Mouse (Mus musculus): ENCODE data around the gene Insl5.
A peak's percentile ranks its signal among the peaks of the same experiment; 100 is the strongest.

Insl5 gene

DNA sequence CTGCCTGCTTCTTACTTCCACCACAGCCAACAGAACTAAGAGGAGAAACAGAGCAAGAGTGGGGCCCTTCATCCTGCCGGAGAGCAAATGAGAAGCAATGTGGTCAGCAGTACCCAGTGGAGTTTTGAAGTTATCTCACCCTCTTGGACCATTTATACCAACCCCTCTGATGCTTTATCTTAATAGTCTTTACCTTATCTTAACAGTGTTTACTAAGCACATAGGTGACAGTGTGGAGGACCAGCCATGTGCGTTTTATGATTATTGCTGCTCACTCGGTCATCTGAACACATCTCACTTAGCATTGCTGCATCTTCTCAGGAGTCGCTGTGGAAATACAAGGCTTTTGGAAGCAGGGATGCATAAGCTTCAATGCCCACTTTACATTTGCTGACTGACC, at the start of gene Insl5:
Gene Insl5, minus strand, starts transcription at position 222 of the 400 bp plus-strand sequence.
- no peak for DNase-seq (ENCODE audit: low spot score)

DNA sequence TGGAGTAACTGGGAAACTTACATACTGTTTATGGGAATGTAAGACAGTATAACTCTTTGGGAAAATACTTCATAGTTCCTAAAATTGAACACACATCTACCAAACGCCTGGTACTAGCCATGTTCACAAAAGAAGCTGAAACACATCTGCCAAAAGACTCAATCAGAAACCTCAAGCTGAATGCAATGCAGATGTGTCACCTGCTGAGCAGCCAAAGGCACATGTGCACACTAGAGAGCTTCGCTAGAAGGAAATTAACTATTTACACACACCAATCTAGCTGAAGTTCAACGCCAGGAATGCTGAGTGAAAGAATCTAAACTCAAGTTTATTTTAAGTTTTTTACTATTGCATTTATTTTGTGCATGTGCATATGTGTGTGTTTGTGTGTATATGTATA, 44.0 kb upstream of the Insl5 start:
- DNase-seq (ENCODE audit: low spot score): no peak

GRCm38 (mm10) chr4:103067906-103068655, 41.4 kb upstream of the Insl5 start:
- no peak for DNase-seq (ENCODE audit: low spot score)

DNA sequence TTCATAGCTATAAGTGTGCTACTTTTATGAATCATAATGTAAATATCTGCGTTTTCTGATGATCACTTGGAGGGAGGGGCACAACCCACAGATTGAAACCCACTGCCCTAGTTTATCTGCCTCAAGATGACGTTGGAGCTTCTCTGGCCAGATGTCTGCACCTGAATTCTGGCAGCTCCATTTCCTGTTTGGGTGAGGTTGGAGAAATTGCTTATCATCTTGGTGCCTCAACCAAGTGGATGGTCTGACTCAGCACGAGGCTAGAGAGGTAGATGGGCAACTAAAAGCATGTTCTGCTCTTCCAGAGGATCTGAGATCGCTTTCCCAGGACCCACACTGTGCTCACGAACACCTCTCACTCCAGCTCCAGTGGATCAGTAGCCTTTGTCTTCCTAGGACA, 38.3 kb upstream of the Insl5 start:
- DNase-seq (ENCODE audit: low spot score): no peak

DNA sequence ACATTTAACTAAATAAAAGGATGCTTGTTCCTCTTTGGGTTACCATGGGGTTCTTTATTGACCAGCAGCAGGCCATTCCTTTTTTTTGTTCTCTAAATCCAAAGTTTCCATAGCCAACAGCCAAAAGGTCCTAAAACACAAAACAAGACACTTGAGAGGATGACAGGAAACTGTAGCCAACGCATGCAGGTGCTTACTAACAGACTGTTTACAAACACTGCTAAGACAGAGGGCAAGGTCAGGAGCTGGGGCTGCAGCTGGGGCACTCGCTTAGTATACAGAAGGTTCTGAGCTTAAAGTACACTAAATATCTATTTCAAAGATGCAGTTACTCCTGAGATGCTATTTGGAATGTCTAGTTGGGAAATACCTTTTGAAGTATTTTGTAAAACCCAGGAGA, 37.8 kb upstream of the Insl5 start:
- DNase-seq (ENCODE audit: low spot score): no peak

- no peak for DNase-seq (ENCODE audit: low spot score)
Observed at GRCm38 (mm10) chr4:103056909-103057308, 30.3 kb upstream of the Insl5 start.

GRCm38 (mm10) chr4:103048046-103048445, 21.4 kb upstream of the Insl5 start:
- DNase-seq (ENCODE audit: low spot score): no peak

GRCm38 (mm10) chr4:103042997-103043396, 16.4 kb upstream of the Insl5 start:
- no peak for DNase-seq (ENCODE audit: low spot score)

DNA sequence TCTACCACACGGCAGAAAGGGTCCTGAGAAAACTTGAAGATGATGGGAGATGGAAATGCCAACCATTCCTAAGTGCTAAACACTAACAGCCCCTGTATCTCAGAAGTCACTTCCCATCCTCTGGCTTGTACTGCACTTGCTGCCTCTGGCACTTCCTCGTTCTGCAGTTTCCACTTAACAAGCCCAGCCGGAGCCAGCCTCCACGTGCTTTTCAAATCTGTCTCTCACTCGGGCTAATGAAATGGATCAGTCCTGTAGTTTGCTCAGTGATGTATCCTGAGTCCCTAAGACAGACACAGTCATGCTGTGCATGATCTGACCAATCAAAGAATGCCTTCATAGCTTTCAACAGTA, 13.2 kb upstream of the Insl5 start:
- DNase-seq (ENCODE audit: low spot score): no peak

DNA sequence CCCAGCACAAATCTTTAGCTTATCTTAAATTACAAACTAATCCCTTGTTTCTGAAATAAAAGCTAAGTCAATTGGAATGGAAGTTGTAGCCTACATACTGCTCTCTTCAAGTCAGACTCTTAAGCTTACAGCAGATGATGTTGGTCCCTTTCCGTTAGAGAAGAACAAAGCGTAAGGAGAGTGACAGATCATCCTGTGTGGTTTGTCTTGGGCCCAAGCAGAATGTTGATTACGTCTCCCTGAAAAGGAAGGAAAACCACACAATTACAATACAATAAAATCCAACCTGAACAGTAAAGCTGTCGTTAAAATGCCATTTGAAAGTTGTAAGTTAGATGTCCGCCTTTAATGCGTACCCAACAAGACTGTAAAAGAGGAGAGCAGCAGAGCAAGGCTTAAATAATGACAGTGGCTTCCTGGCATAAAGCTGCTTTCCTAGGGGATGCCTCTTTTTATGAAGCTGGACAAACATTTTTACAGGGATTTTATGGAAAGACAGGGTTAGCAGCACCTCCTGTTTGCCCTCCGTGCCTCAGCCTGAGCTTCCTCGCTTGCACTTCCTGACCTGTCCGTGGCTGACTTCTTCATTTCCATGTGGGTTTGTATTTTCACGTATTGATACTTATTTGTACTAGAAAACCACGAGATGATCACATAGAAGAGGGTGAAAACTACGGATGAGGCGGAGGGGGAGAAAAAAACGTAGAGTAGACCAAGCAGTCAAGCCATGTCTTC, 12.6 kb upstream of the Insl5 start:
- DNase-seq (ENCODE audit: low spot score): no peak

DNA sequence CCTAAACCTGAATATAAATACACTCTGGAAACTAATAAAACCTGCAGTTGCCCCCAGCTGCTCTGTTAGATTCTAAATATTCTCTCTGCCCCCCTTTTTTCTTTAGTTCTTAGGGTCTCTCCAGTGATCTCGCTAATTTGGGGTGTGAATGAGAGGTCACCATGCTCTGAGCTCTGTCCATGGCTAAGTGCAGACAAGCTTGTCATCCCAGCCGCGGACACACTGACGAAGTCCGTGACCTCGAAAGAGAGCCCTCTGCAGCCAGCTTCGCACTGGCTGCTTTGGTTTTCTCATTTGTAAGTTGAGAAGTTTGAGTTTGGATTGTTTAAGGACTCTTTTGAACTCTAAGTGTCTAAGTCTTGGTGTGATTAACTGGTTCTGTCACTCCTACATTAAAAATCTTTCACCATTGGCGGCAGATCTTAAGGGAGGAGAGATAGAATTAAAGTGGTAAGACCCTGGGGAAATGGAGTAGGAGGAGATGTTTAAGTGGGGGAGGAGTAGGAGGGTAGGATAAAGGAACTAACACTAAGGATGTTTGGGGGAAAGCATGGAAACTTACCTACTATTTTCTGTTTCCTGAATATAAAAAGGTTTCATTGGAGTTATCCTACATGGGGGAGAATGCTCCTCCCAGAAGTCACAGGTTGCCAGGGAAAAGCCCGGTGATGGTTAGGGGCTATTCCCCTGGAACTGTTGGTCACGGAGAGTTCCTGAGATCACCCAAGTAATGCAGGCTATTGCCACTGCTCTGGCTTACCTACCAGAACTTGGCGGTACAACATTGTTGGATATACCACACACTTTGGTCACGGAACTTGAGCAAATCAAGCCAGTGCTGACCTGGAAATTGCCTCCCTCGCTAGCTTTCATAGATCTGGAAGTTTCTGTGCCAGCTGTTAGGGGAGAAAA, 1.8 kb upstream of the Insl5 start:
- DNase-seq (ENCODE audit: low spot score): no peak

- DNase-seq (ENCODE audit: low spot score): no peak
Observed at GRCm38 (mm10) chr4:103027745-103028144, 1.1 kb upstream of the Insl5 start.

GRCm38 (mm10) chr4:103013490-103013889, 13.2 kb downstream of the Insl5 start:
- peak; percentile 23 for DNase-seq (ENCODE audit: low spot score)

DNA sequence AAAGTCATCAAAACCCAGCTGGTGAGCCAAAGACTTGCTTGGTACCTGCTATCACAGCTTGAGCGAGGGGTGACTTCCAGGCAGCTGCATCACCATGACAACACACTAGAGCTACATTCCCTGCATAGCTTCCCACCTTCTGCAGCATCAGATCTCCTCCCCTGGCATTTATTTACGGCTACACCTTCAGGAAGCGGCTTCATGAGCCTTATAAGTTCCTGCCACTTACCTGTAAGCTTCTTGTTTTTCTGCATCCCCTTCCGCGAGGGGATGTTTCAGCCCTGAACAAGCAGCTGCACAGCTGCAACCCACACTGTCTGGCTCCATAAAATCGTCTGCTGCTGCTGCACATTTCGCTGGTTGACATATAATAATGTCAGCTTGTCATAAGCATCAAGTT, 14.8 kb downstream of the Insl5 start:
- DNase-seq (ENCODE audit: low spot score): no peak

GRCm38 (mm10) chr4:103010734-103011133, 15.9 kb downstream of the Insl5 start:
- no peak for DNase-seq (ENCODE audit: low spot score)

GRCm38 (mm10) chr4:103006943-103007418, 19.7 kb downstream of the Insl5 start:
- DNase-seq (ENCODE audit: low spot score): no peak

DNA sequence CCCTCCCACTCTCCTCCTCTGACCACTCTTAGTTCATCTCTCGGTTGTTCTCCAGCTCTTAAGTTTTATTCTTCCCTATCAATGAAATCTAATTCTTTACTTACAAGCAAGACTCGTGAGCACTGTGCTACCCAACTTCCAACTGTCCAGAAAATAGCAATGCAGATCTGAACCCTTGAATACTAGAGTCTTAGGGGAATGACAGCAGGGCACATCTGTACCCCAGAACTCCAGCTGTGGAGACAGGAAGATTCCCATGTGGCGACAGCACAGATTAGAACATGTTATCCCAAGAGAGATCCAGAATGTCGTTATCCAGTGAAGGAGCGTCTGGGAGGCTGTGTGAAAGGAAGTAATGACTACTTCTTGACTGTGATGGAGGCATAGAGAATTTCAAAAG, 20.4 kb downstream of the Insl5 start:
- no peak for DNase-seq (ENCODE audit: low spot score)

- DNase-seq (ENCODE audit: low spot score): no peak
Observed at GRCm38 (mm10) chr4:103005190-103005945, 21.3 kb downstream of the Insl5 start.

DNA sequence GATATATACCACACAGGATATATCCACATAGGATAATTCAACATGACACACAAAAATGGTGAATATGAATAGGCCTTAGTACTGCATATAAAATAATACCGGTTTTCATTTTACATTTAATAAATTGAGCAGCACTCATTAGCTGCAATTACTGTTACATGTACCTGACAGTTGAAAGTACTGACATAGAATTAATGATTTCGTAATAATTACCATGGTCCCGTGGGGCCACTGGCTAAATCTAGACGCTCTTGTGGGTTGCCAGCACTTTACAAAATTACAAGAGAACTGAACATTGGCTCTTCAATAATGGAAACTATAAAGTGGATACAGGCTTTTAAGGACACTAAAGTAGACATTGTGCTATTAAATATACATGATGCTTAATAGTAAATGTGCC, 22.0 kb downstream of the Insl5 start:
- DNase-seq (ENCODE audit: low spot score): no peak

DNA sequence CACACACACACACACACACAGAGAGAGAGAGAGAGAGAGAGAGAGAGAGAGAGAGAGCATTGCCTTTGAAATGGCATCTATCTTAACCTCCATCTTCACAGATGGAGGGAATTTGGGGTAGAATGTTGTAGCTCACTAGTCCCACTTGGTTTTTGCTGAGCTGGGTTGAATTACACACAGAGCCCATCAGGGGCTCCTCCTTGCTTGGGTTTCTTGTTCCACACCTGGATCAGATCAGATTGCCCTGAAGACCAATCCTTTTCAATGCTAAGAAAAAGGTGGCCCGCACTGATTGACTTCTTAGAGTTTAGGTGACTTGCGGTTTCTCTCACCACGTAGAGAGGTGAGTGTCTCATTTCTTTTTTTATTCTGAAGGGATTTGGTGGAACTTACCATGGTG, 35.0 kb downstream of the Insl5 start:
- DNase-seq (ENCODE audit: low spot score): no peak

GRCm38 (mm10) chr4:102990595-102991340, 35.9 kb downstream of the Insl5 start:
- DNase-seq (ENCODE audit: low spot score): no peak

All from yolk sac, embryonic 10.5 days (tissue).